Mouse (Mus musculus): ENCODE measurements around the gene Wnt3a.
A peak's percentile ranks its signal among the peaks of the same experiment; 100 is the strongest.

GRCm38 (mm10) chr11:59306461-59307421, 16.2 kb upstream of the Wnt3a start, which contains the start of gene Wnt9a:
- TF ChIP-seq CTCF (IDR thresholded peaks at IDR 0.05; ENCODE audit: borderline replicate concordance, extremely low read depth, insufficient read depth, insufficient read length) (no peak), POLR2A (IDR thresholded peaks at IDR 0.05; ENCODE audit: borderline replicate concordance, extremely low read depth, insufficient read depth, insufficient read length, poor library complexity, severe bottlenecking) (peak; percentile 54; the same call in 1 of the 2 replicates)

Measured in brain, embryonic 14.5 days (tissue).